Mouse (Mus musculus): ENCODE measurements at regions not wholly inside any gene's neighbourhood (a gene's known extent, or its start where the extent isn't known, plus 50 kb on each side); places are given as distances from the start of the nearest gene placed in this dataset.
A peak's percentile ranks its signal among the peaks of the same experiment; 100 is the strongest.

- DNase-seq (ENCODE audit: low spot score in 2 of 2): peak in 1 of 2 experiments; percentile 43
These were observed 75.6 kb upstream of the Fbxl17 start for GRCm38 (mm10) chr17:63575316-63576007.

GRCm38 (mm10) chr17:63582870-63583269 lies 83.1 kb upstream of the Fbxl17 start:
- no peak for DNase-seq (ENCODE audit: low spot score in 2 of 2)

GRCm38 (mm10) chr17:63607021-63607751 lies 107.4 kb upstream of the Fbxl17 start:
- no peak for DNase-seq (ENCODE audit: low spot score in 2 of 2)

GRCm38 (mm10) chr17:63622726-63623125 lies 122.9 kb upstream of the Fbxl17 start:
- DNase-seq (ENCODE audit: low spot score in 2 of 2): no peak

DNA sequence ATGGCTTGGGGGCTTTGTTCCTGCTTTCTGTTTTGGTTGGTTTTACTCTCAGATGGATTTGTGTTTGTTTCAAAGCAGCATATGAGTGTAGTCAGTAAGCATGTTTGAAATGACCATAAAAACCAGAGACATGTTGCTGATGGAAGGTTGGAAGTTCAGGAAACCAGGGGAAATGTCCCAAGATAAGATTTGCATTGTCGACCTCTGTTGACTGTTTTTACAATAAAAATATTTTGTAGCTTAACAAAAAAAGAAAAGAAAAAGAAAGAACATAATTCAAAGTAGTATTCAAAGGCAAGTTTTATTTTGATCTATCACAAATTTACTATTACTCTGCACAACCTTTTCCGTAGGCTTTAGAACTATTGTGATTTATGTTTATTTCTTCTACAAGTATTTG lies 137.8 kb upstream of the Fbxl17 start:
- DNase-seq (ENCODE audit: low spot score in 2 of 2): no peak

DNA sequence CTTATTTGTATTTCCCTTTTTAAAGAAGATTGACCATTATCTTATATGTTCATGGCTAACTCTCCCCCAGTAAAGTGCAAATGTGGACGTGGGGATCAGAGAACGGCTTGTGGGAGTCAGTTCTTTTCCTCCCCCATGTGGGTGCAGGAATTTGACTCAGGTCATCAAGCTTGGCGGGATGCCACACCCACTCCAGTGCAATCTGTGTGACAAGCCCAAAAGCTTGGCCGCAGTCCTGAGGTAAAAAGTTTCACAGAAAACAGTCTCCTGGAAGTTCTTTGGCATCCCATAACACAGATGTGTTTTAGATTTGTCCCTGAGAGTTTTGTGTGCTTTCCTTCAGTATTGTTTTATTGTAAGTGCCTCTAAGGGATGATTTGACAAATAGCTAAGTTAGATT lies 144.6 kb upstream of the Fbxl17 start:
- DNase-seq (ENCODE audit: low spot score in 2 of 2): no peak

GRCm38 (mm10) chr17:63657687-63658086 lies 157.9 kb upstream of the Fbxl17 start:
- DNase-seq (ENCODE audit: low spot score in 2 of 2): no peak

DNA sequence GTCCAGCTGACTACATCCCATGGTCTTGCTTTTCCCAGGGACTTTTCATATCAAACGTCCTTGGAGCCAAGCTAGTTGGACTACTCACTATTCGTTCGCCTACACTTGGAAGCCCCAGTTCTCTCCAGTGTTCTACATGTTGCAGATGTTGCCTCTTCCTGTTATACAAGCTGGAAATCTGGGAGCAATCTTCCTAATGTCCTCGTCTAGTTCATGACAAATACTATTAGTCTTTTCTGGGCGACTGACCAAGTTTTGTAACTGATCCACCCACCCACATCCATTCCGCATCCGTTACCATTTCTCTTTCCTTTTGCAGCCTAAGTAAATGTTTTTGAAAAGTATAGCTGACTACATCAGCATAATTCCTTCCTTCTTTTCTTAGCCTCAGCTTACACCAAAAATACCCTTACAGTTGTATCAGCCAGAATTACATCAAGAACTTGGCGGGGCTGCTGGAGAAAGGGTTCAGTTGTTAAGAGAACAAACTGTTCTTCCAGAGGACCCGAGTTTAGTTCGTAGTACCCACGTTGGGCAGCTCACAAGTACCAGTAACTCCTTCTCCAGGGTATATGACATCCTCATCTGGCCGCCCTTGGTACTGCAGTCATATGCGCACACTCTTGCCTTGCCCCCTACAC lies 161.1 kb upstream of the Fbxl17 start:
- DNase-seq (ENCODE audit: low spot score in 2 of 2): no peak

DNA sequence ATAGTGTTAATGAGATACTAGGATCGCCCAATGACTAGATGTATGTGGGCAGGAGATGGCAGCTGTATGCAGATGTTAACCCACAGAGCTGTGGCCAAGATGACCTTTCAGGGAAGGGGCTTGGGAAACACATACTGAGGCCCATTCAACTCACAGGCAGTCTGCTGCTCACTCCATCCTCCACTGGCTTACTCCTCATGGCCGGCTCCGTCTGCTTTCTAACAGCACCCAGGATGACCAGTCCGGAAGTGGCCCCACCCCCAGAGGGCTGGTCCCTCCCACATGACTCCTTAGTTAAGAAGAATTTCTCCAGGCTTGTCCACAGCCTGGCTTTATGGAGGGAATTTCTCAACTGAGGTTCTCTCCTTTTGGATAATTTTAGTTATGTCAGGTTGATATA lies 161.8 kb upstream of the Fbxl17 start:
- no peak for DNase-seq (ENCODE audit: low spot score in 2 of 2)

- no peak for DNase-seq (ENCODE audit: low spot score in 2 of 2)
These were observed 162.4 kb upstream of the Fbxl17 start for GRCm38 (mm10) chr17:63662251-63662650.

DNA sequence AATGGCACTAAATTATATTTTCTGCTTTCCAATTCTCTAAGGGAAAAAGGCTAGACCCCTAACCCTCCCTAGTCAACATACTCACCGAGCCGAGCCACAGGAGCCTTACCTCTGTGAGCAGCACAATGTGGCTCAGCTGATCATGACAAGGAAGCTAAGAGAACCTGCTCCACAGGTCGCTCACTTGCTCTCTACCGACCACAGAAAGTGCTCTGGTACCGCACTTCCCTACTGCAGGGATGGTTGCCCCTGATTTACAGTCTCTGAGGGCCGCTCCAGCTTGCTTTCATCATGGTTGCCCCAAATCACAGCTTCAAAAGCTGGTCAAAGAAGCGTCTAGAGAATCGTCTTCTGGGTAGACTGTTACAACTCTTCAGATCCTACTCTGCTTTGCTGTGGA lies 177.0 kb upstream of the Fbxl17 start:
- no peak for DNase-seq (ENCODE audit: low spot score in 2 of 2)

DNA sequence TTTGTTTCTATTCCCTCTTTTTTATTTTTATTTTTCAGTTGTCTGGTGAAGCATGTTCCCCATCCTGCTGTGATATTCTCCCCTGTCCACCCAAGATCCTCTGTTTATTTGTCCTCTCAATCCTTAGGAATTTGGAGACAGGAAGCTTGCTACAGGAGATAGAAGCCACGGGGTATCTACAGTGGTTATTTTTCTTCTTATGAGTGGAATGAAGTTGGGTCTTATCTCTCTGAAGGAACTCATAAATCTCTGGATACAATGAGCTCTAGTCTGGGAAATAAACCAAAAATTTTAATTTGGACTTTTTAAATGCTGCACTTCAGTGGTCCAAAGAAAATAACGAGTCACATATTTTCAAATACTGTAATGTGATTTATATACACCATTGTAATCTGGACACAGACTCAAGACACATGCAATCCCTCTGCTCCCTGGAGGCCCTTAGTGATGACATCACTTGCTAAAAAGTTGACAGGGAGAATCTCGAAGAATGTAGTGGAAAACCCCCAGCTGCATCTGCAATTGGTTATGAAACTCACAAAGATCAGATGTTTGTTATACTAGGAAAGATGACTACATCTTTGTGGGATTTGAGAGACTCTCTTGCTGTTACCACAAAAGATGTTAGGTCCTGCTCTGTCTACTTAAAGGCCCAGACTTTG lies 178.3 kb upstream of the Fbxl17 start:
- no peak for DNase-seq (ENCODE audit: low spot score in 2 of 2)

- no peak for DNase-seq (ENCODE audit: low spot score in 2 of 2)
These were observed 180.7 kb upstream of the Fbxl17 start for GRCm38 (mm10) chr17:63680479-63680878.

DNA sequence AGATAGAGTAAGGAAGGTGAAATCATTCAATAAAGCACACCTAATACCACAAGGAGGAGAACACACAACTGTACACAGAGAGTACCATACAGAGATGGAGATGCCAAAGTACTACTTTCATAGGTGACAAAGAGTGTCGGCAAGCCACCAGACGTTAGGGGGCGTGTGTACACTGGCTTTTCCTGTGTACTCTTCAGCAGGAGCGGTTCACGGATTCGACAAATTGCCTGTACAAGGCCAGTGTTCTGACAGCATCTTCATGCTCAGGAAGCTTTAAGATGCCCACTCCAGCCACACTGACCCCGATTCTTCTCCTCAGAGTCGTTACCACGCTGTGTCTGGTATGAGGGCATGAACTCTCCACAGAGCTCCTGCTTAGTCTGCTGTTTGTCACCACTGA lies 179.5 kb upstream of the Fer start:
- DNase-seq (ENCODE audit: low spot score in 2 of 2): no peak

GRCm38 (mm10) chr17:63684026-63684425 lies 178.8 kb upstream of the Fer start:
- no peak for DNase-seq (ENCODE audit: low spot score in 2 of 2)

DNA sequence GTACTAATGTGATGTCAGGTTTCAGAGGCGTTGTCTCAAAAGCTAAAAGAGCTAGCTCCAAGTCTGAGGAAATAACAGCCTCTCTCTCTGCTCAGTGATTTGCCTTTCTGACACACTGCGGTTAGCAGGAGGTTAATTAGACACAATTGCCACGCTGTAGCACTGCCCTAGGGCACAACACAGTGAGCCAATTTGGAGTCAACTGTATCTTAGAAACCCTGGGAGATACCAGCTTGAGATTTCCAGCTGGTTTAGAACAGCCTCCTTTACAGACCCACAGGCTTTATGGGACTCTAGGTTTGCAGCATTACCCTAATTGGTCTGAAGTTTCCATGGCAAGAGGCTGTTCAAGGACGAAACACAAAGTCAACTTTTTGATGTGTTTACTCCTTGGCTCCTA lies 176.9 kb upstream of the Fer start:
- DNase-seq (ENCODE audit: low spot score in 2 of 2): no peak

- DNase-seq (ENCODE audit: low spot score in 2 of 2): no peak
These were observed 176.5 kb upstream of the Fer start for GRCm38 (mm10) chr17:63686361-63686760.

DNA sequence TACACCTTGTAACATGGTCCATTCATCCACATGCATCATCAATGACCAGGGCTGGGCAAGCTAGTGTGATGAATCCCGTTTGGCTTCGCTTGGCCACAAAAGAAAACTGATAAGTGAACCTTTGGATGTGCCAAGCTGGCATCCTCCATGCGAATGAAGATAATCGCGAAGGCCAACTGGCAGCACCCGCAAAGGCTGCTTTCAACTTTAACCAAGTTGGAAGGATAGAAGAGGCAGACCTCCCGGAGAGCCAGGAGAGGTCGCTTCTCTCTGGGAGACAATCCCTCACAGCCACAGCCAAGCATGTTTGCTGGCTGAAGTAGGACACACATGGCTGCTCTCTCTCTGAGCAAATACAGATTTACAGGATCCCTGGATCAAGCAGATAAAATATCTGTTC lies 173.6 kb upstream of the Fer start:
- no peak for DNase-seq (ENCODE audit: low spot score in 2 of 2)

GRCm38 (mm10) chr17:63690829-63691689 lies 171.8 kb upstream of the Fer start:
- DNase-seq (ENCODE audit: low spot score in 2 of 2): no peak

- DNase-seq (ENCODE audit: low spot score in 2 of 2): no peak
These were observed 171.2 kb upstream of the Fer start for GRCm38 (mm10) chr17:63691690-63691968.

- DNase-seq (ENCODE audit: low spot score in 2 of 2): no peak
These were observed 169.6 kb upstream of the Fer start for GRCm38 (mm10) chr17:63693274-63693673.

- no peak for DNase-seq (ENCODE audit: low spot score in 2 of 2)
These were observed 163.3 kb upstream of the Fer start for GRCm38 (mm10) chr17:63699537-63699936.
